Mouse (Mus musculus) yolk sac, embryonic 10.5 days (tissue): ENCODE results near the gene Fam155a.
A peak's percentile ranks its signal among the peaks of the same experiment; 100 is the strongest.
"Not testable (repeated sequence)": the region's sequence is repeated elsewhere in the genome, so short reads cannot be mapped to it uniquely, and the experiment has no call there.

Source experiments
- DNase-seq: peaks from one replicate; pipeline ENCODE4 v3.0.0-alpha.2; 2017; ENCODE audit warnings: low spot score

The Fam155a gene

GRCm38 (mm10) chr8:9770999-9771605, at the start of gene Fam155a:
TSS of gene Fam155a (minus strand) at chr8:9771161.
- peak; percentile 3 for DNase-seq

GRCm38 (mm10) chr8:9813273-9813946, 42.4 kb upstream of the Fam155a start:
- DNase-seq = no peak

- DNase-seq = no peak
These were observed 40.1 kb upstream of the Fam155a start for GRCm38 (mm10) chr8:9810955-9811530.

GRCm38 (mm10) chr8:9808596-9808995, 37.6 kb upstream of the Fam155a start:
- no peak for DNase-seq

- no peak for DNase-seq
These were observed 34.7 kb upstream of the Fam155a start for GRCm38 (mm10) chr8:9805676-9806075.

GRCm38 (mm10) chr8:9800346-9800745, 29.4 kb upstream of the Fam155a start:
- DNase-seq = not testable (repeated sequence)

- no peak for DNase-seq
These were observed 29.0 kb upstream of the Fam155a start for GRCm38 (mm10) chr8:9799923-9800322.

GRCm38 (mm10) chr8:9797514-9797913, 26.6 kb upstream of the Fam155a start:
- DNase-seq = no peak

GRCm38 (mm10) chr8:9795724-9796123, 24.8 kb upstream of the Fam155a start:
- DNase-seq = no peak

GRCm38 (mm10) chr8:9793351-9793750, 22.4 kb upstream of the Fam155a start:
- no peak for DNase-seq

- no peak for DNase-seq
These were observed 9.4 kb upstream of the Fam155a start for GRCm38 (mm10) chr8:9780332-9780731.

GRCm38 (mm10) chr8:9778148-9778547, 7.2 kb upstream of the Fam155a start:
- no peak for DNase-seq

- DNase-seq = no peak
These were observed 5.9 kb upstream of the Fam155a start for GRCm38 (mm10) chr8:9776818-9777217.

- DNase-seq = no peak
These were observed 1.5 kb upstream of the Fam155a start for GRCm38 (mm10) chr8:9772519-9772840.

GRCm38 (mm10) chr8:9771606-9772518, 901 bp upstream of the Fam155a start:
- no peak for DNase-seq

GRCm38 (mm10) chr8:9770261-9770998, 531 bp downstream of the Fam155a start:
- peak; percentile 3 for DNase-seq

- peak; percentile 63 for DNase-seq
These were observed 1.9 kb downstream of the Fam155a start for GRCm38 (mm10) chr8:9769061-9769460.

- no peak for DNase-seq
These were observed 35.8 kb downstream of the Fam155a start for GRCm38 (mm10) chr8:9735169-9735568.

GRCm38 (mm10) chr8:9709791-9710190, 61.2 kb downstream of the Fam155a start:
- no peak for DNase-seq

- no peak for DNase-seq
These were observed 63.5 kb downstream of the Fam155a start for GRCm38 (mm10) chr8:9707433-9707832.

- no peak for DNase-seq
These were observed 76.2 kb downstream of the Fam155a start for GRCm38 (mm10) chr8:9694794-9695193.

GRCm38 (mm10) chr8:9692370-9692769, 78.6 kb downstream of the Fam155a start:
- DNase-seq = no peak
